Mouse (Mus musculus): Measurements from ENCODE around the gene Scrn3.

- no peak for TF ChIP-seq CTCF (IDR thresholded peaks at IDR 0.05; ENCODE audit: extremely low read depth, insufficient read depth, low read length)
- TF ChIP-seq POLR2A (IDR thresholded peaks at IDR 0.05; ENCODE audit: extremely low read depth, insufficient read depth, low read length), result no peak
These were observed 41.6 kb upstream of the Scrn3 start for GRCm38 (mm10) chr2:73270593-73271458.

Measured in cortical plate, adult 2 months (tissue).